In genomic region chr2:26606579-26606978, GRCm38 (mm10) we compare ENCODE assay signal across 18 mouse cellular contexts. TPM values are rescaled to one million over a fixed set of nuclear protein-coding genes. Genes with fewer than 3 reads are reported as not detected.
DNase-seq lines count a peak whose midpoint lies in the region; ATAC-seq and TF ChIP-seq lines count a peak whose summit lies in the region.
"Had no signal": no experiment of that assay in that cellular context is flagged by ENCODE, and none has a peak within 500 bp of the region (broad histone marks: within the 10 kb centered on the region; RNA-seq: fewer than 3 reads in every experiment).

No protein-coding gene starts in this region.

- DNase-seq in heart, postnatal 14 days: no peak
- DNase-seq in lung, postnatal 10 days: no peak
- DNase-seq in intestine, embryonic 14.5 days (ENCODE audit: low spot score): no peak
- DNase-seq in stomach, postnatal 0 days (ENCODE audit: low spot score): no peak
- no peak for DNase-seq in cerebellum, postnatal 10 days
- DNase-seq: cerebellum, adult 9-10 months had no signal

- TF ChIP-seq CTCF in stomach, postnatal 0 days (IDR thresholded peaks at IDR 0.05; ENCODE audit: low read depth): no peak

- H3K36me3 ChIP-seq in heart, embryonic 13.5 days: no peaks in the 10 kb centered on the region
- H3K36me3 ChIP-seq in lung, embryonic 15.5 days: no peaks in the 10 kb centered on the region
- H3K36me3 ChIP-seq in intestine, embryonic 14.5 days (ENCODE audit: control insufficient read depth, insufficient read depth, low read length): no peaks in the 10 kb centered on the region
- H3K36me3 ChIP-seq in stomach, postnatal 0 days (ENCODE audit: control insufficient read depth, insufficient read depth, low read length): no peaks in the 10 kb centered on the region
- H3K36me3 ChIP-seq: hindbrain, embryonic 12.5 days; midbrain, embryonic 15.5 days; neural tube, embryonic 12.5 days had no signal

- H3K9ac ChIP-seq in heart, embryonic 13.5 days: peak overlapping the region; percentile 44; the same call in 1 of the 2 replicates
- H3K9ac ChIP-seq in lung, embryonic 15.5 days: no peak overlapping the region
- no peak overlapping the region for H3K9ac ChIP-seq in intestine, embryonic 14.5 days (ENCODE audit: low read length)
- H3K9ac ChIP-seq in stomach, postnatal 0 days (ENCODE audit: low read length): no peak overlapping the region
- H3K9ac ChIP-seq: hindbrain, embryonic 12.5 days; midbrain, embryonic 15.5 days; neural tube, embryonic 12.5 days had no signal

- no peak for TF ChIP-seq EP300 in stomach, postnatal 0 days (optimal IDR thresholded peaks at IDR 0.05)

- H3K9me3 ChIP-seq in heart, embryonic 13.5 days: no peaks in the 10 kb centered on the region
- no peaks in the 10 kb centered on the region for H3K9me3 ChIP-seq in lung, embryonic 15.5 days
- no peaks in the 10 kb centered on the region for H3K9me3 ChIP-seq in intestine, embryonic 14.5 days (ENCODE audit: control insufficient read depth, low read length)
- H3K9me3 ChIP-seq in stomach, postnatal 0 days (ENCODE audit: control insufficient read depth, low read length): no peaks in the 10 kb centered on the region
- H3K9me3 ChIP-seq: hindbrain, embryonic 12.5 days; midbrain, embryonic 15.5 days; neural tube, embryonic 12.5 days had no signal

- H3K4me2 ChIP-seq in heart, embryonic 13.5 days: no peak overlapping the region
- peak overlapping the region; percentile 14 for H3K4me2 ChIP-seq in lung, embryonic 15.5 days
- H3K4me2 ChIP-seq in intestine, embryonic 14.5 days (ENCODE audit: low read length): no peak overlapping the region
- no peak overlapping the region for H3K4me2 ChIP-seq in stomach, postnatal 0 days (replicated peaks; ENCODE audit: low read depth)
- H3K4me2 ChIP-seq: hindbrain, embryonic 12.5 days; midbrain, embryonic 15.5 days; neural tube, embryonic 12.5 days had no signal

- intact Hi-C loops in heart, postnatal 14 days (cut with DNase I): loop anchor here (2.0 kb wide), 1 partner anchor 32 kb away; no protein-coding TSS in a partner anchor

- WGBS in heart, embryonic 13.5 days: 64% methylated on average over 3 of the region's 3 CpGs
- 57% methylated on average over 3 of the region's 3 CpGs for WGBS in lung, embryonic 15.5 days
- WGBS in intestine, embryonic 14.5 days: 80% methylated on average over 3 of the region's 3 CpGs
- 76% methylated on average over 3 of the region's 3 CpGs for WGBS in stomach, postnatal 0 days

- peak overlapping the region; percentile 72 for H3K27ac ChIP-seq in heart, embryonic 13.5 days (replicated peaks)
- peak overlapping the region; percentile 78 for H3K27ac ChIP-seq in lung, embryonic 15.5 days
- peak overlapping the region; percentile 43; the same call in 1 of the 2 replicates for H3K27ac ChIP-seq in intestine, embryonic 14.5 days (ENCODE audit: low read depth)
- H3K27ac ChIP-seq in stomach, postnatal 0 days (replicated peaks): peak overlapping the region; percentile 85
- H3K27ac ChIP-seq: hindbrain, embryonic 12.5 days; midbrain, embryonic 15.5 days; neural tube, embryonic 12.5 days had no signal

- H3K4me1 ChIP-seq in heart, embryonic 13.5 days: peaks cover 37% of the 10 kb centered on the region
- peaks cover 33% of the 10 kb centered on the region for H3K4me1 ChIP-seq in lung, embryonic 15.5 days
- H3K4me1 ChIP-seq in intestine, embryonic 14.5 days (replicated peaks; ENCODE audit: control insufficient read depth, insufficient read depth, low read length): peaks cover 24% of the 10 kb centered on the region
- H3K4me1 ChIP-seq in stomach, postnatal 0 days (replicated peaks; ENCODE audit: control insufficient read depth, insufficient read depth): peaks cover 4% of the 10 kb centered on the region; the same call in 1 of the 2 replicates

- no peak overlapping the region for H3K4me3 ChIP-seq in heart, embryonic 13.5 days
- no peak overlapping the region for H3K4me3 ChIP-seq in lung, embryonic 15.5 days
- no peak overlapping the region for H3K4me3 ChIP-seq in intestine, embryonic 14.5 days (ENCODE audit: low read depth, low read length)
- no peak overlapping the region for H3K4me3 ChIP-seq in stomach, postnatal 0 days (ENCODE audit: low read depth, low read length)
- H3K4me3 ChIP-seq: hindbrain, embryonic 12.5 days; midbrain, embryonic 15.5 days; neural tube, embryonic 12.5 days had no signal

- ATAC-seq in heart, embryonic 13.5 days (ENCODE audit: extremely low read depth, insufficient number of reproducible peaks, low FRiP score, low TSS enrichment): no peak
- ATAC-seq in lung, embryonic 15.5 days (ENCODE audit: borderline replicate concordance, extremely low read depth, low FRiP score, low TSS enrichment): no peak
- no peak for ATAC-seq in intestine, embryonic 14.5 days (replicated peaks; ENCODE audit: low FRiP score, low TSS enrichment, low read depth)
- no peak for ATAC-seq in stomach, postnatal 0 days (ENCODE audit: low FRiP score, low TSS enrichment)
- ATAC-seq: CD4-positive, CD25-positive, alpha-beta regulatory T cell, adult 4 months; midbrain, embryonic 15.5 days had no signal

- no peaks in the 10 kb centered on the region for H3K27me3 ChIP-seq in heart, embryonic 13.5 days (replicated peaks)
- H3K27me3 ChIP-seq in lung, embryonic 15.5 days: no peaks in the 10 kb centered on the region
- no peaks in the 10 kb centered on the region for H3K27me3 ChIP-seq in intestine, embryonic 14.5 days (replicated peaks; ENCODE audit: control insufficient read depth, insufficient read depth, low read length)
- H3K27me3 ChIP-seq in stomach, postnatal 0 days (ENCODE audit: control insufficient read depth, insufficient read depth, low read length): no peaks in the 10 kb centered on the region

RNA-seq across cellular contexts. Expression of gene Agpat2, which starts 2.4 kb away (rescaled TPM):
- 21.8 and 23.2 TPM in 2 replicates for polyA plus RNA-seq in heart, embryonic 13.5 days (2015; fragmentation: Nextera tagmentation; extraction: Ambion mirVana)
- total RNA-seq in heart, postnatal 14 days (2021): 10 to 100 TPM; 47.8 to 51.8 TPM
- 39.1 and 41.1 TPM in 2 replicates for polyA plus RNA-seq in lung, embryonic 15.5 days (2015; fragmentation: Nextera tagmentation; extraction: Ambion mirVana)
- polyA plus RNA-seq in intestine, embryonic 14.5 days (2014; fragmentation: Nextera tagmentation; extraction: Ambion mirVana): 47.5 and 53.8 TPM in 2 replicates
- polyA plus RNA-seq in stomach, postnatal 0 days (2015; fragmentation: Nextera tagmentation; extraction: Ambion mirVana): 109 and 120 TPM in 2 replicates

RNA-seq across cellular contexts. Expression of gene Gm20532, which starts 20.1 kb away (rescaled TPM):
- not detected in 2 replicates for polyA plus RNA-seq in heart, embryonic 13.5 days (2015; fragmentation: Nextera tagmentation; extraction: Ambion mirVana)
- not detected for total RNA-seq in heart, postnatal 14 days (2021)
- polyA plus RNA-seq in lung, embryonic 15.5 days (2015; fragmentation: Nextera tagmentation; extraction: Ambion mirVana): not detected in 2 replicates
- not detected in 2 replicates for polyA plus RNA-seq in intestine, embryonic 14.5 days (2014; fragmentation: Nextera tagmentation; extraction: Ambion mirVana)
- 0.18 TPM in 1 of 2 replicates, not detected in the other for polyA plus RNA-seq in stomach, postnatal 0 days (2015; fragmentation: Nextera tagmentation; extraction: Ambion mirVana)
- total RNA-seq: layer of hippocampus, adult 8-10 months; left cerebral cortex, postnatal 14 days had no signal
- polyA plus RNA-seq: brain, embryonic 14.5 days; CD4-positive, CD25-positive, alpha-beta regulatory T cell, adult 4 months; embryonic facial prominence, embryonic 11.5 days; forebrain, embryonic 11.5 days; hindbrain, embryonic 12.5 days; kidney, embryonic 14.5 days; midbrain, embryonic 15.5 days; neural tube, embryonic 12.5 days had no signal

RNA-seq across cellular contexts. Expression of gene Fam69b, which starts 21.7 kb away (rescaled TPM):
- 17.2 and 18.7 TPM in 2 replicates for polyA plus RNA-seq in heart, embryonic 13.5 days (2015; fragmentation: Nextera tagmentation; extraction: Ambion mirVana)
- 10 to 100 TPM; 15.4 to 17.0 TPM for total RNA-seq in heart, postnatal 14 days (2021)
- 21.8 and 23.5 TPM in 2 replicates for polyA plus RNA-seq in lung, embryonic 15.5 days (2015; fragmentation: Nextera tagmentation; extraction: Ambion mirVana)
- polyA plus RNA-seq in intestine, embryonic 14.5 days (2014; fragmentation: Nextera tagmentation; extraction: Ambion mirVana): 39.7 and 41.3 TPM in 2 replicates
- polyA plus RNA-seq in stomach, postnatal 0 days (2015; fragmentation: Nextera tagmentation; extraction: Ambion mirVana): 10.9 and 13.4 TPM in 2 replicates

RNA-seq across cellular contexts. Expression of gene Egfl7, which starts 26.8 kb away (rescaled TPM):
- 170 and 185 TPM in 2 replicates for polyA plus RNA-seq in heart, embryonic 13.5 days (2015; fragmentation: Nextera tagmentation; extraction: Ambion mirVana)
- total RNA-seq in heart, postnatal 14 days (2021): 100 to 1,000 TPM; 224 to 237 TPM
- polyA plus RNA-seq in lung, embryonic 15.5 days (2015; fragmentation: Nextera tagmentation; extraction: Ambion mirVana): 339 and 341 TPM in 2 replicates
- 129 and 135 TPM in 2 replicates for polyA plus RNA-seq in intestine, embryonic 14.5 days (2014; fragmentation: Nextera tagmentation; extraction: Ambion mirVana)
- polyA plus RNA-seq in stomach, postnatal 0 days (2015; fragmentation: Nextera tagmentation; extraction: Ambion mirVana): 49.7 and 54.3 TPM in 2 replicates
- polyA plus RNA-seq: CD4-positive, CD25-positive, alpha-beta regulatory T cell, adult 4 months had no signal
